Mouse (Mus musculus) MEL (cell line): Measurements from ENCODE around the gene Map4k1.

ENCODE experiments used
- CTCF ChIP-seq, 3 experiments: IDR thresholded peaks in 2 of 3; conservative IDR thresholded peaks in 1 of 3; 2 replicates each; pipeline ENCODE4 v1.5.1; 2011 to 2012; ENCODE audit warnings: low read length in 3 of 3, low read depth in 2 of 3, mild to moderate bottlenecking in 2 of 3, improper control_type of control experiment in 1 of 3, inconsistent platforms in 1 of 3, mixed read lengths in 1 of 3, moderate library complexity in 1 of 3; ENCODE audit not compliant: control insufficient read depth in 1 of 3, insufficient read depth in 1 of 3, poor library complexity in 1 of 3, severe bottlenecking in 1 of 3
- EP300 ChIP-seq, 2 experiments: IDR thresholded peaks; 2 replicates each; pipeline ENCODE4 v1.6.1; 2011; ENCODE audit warnings: improper control_type of control experiment in 2 of 2, low read length in 2 of 2, low read depth in 1 of 2, mild to moderate bottlenecking in 1 of 2
- POLR2A ChIP-seq, 2 experiments: IDR thresholded peaks; 2 replicates each; pipeline ENCODE4 v1.6.1; 2011 to 2012; ENCODE audit warnings: low read length in 2 of 2, mild to moderate bottlenecking in 2 of 2, control low read depth in 1 of 2, improper control_type of control experiment in 1 of 2, low read depth in 1 of 2, moderate library complexity in 1 of 2; ENCODE audit not compliant: control insufficient read depth in 1 of 2, insufficient read depth in 1 of 2, poor library complexity in 1 of 2
- TBP ChIP-seq: IDR thresholded peaks from 2 replicates; pipeline ENCODE4 v1.8.0; 2011; ENCODE audit warnings: low read depth, low read length, improper control_type of control experiment
- ZKSCAN1 ChIP-seq: IDR thresholded peaks from 2 replicates; pipeline ENCODE4 v1.6.1; 2012; ENCODE audit warnings: low read depth, mild to moderate bottlenecking, inconsistent platforms, low read length, improper control_type of control experiment, moderate library complexity

GRCm38 (mm10) chr7:29022479-29022878 lies 40.6 kb downstream of the Map4k1 start:
- TF ChIP-seq EP300 (IDR thresholded peaks at IDR 0.05; ENCODE audit: low read depth in 1 of 2, low read length in 2 of 2) (no peak), ZKSCAN1 (no peak), CTCF (IDR thresholded peaks at IDR 0.05 in 2 of 3, conservative IDR thresholded peaks at IDR 0.05 in 1 of 3; ENCODE audit: control insufficient read depth in 1 of 3, insufficient read depth in 1 of 3, low read depth in 2 of 3, low read length in 3 of 3, poor library complexity in 1 of 3, severe bottlenecking in 1 of 3) (no peak), TBP (no peak), POLR2A (IDR thresholded peaks at IDR 0.05; ENCODE audit: control insufficient read depth in 1 of 2, insufficient read depth in 1 of 2, low read depth in 1 of 2, low read length in 2 of 2, poor library complexity in 1 of 2) (no peak)
